Mouse (Mus musculus): ENCODE results near the gene Anp32a. TPM values are rescaled to one million over a fixed set of nuclear protein-coding genes. Genes with fewer than 3 reads are reported as not detected.

Gene Anp32a
- total RNA-seq, 1 experiment = 96.0 TPM

DNA sequence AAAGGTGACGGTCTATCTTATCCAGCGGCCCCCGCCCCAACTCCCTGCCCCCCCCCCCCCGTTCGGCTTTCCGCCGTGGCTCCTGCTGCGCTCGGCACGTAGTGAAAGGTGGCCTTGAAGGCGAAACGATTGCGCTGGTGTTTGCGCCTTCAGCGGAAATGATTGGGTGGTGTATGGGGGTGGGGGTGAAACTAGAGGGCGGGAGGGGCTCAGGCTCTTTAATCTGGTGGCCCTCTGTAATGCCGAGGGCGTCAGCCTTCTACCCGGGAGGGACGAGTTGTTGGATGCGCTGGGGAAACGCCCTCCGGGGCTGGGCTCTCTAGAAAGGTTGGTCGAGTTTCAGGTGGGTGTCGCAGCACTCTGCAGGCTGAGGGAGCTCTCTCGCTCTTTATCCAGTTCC is 3.5 kb downstream of the Anp32a start:
- Histone ChIP-seq H3K4me1 (ENCODE audit: control insufficient read depth in 2 of 2, insufficient read depth in 2 of 2, low read length in 2 of 2, poor library complexity in 1 of 2) (peaks cover 14 to 17% of the 10 kb centered on the region in 2 experiments), H3K27ac (ENCODE audit: insufficient read depth, low read depth, low read length, poor library complexity, severe bottlenecking) (peak overlapping the region; percentile 55), H3K4me3 (ENCODE audit: insufficient read depth in 1 of 2, low read depth in 1 of 2, low read length in 2 of 2, poor library complexity in 1 of 2, severe bottlenecking in 1 of 2) (peak overlapping the region; percentile 92 to 99), H3K9ac (ENCODE audit: insufficient read depth, low read depth, low read length, poor library complexity, severe bottlenecking) (peak overlapping the region; percentile 76), H3K9me3 (ENCODE audit: control insufficient read depth, insufficient read depth, low read depth, low read length) (no peaks in the 10 kb centered on the region), H3K36me3 (ENCODE audit: control insufficient read depth, insufficient read depth, low read length, poor library complexity, severe bottlenecking) (peaks cover 6% of the 10 kb centered on the region; the same call in 1 of the 2 replicates)
- DNase-seq (ENCODE audit: low read depth, low spot score) = peak; percentile 88
- in situ Hi-C loops (cut with MboI; ENCODE audit: low sequenced_read_pairs in 2 of 2, unreplicated experiment in 2 of 2) = no loop called here
- TF ChIP-seq MAFK (IDR thresholded peaks at IDR 0.05; ENCODE audit: insufficient read depth, low read depth, low read length) (no peak), ZNF384 (IDR thresholded peaks at IDR 0.05; ENCODE audit: low read depth, low read length) (no peak), CHD2 (IDR thresholded peaks at IDR 0.05; ENCODE audit: low read depth, low read length) (no peak), ZC3H11A (IDR thresholded peaks at IDR 0.05; ENCODE audit: borderline replicate concordance, low read depth, low read length) (no peak), HCFC1 (IDR thresholded peaks at IDR 0.05; ENCODE audit: borderline replicate concordance, insufficient read depth, low read length) (no peak)

DNA sequence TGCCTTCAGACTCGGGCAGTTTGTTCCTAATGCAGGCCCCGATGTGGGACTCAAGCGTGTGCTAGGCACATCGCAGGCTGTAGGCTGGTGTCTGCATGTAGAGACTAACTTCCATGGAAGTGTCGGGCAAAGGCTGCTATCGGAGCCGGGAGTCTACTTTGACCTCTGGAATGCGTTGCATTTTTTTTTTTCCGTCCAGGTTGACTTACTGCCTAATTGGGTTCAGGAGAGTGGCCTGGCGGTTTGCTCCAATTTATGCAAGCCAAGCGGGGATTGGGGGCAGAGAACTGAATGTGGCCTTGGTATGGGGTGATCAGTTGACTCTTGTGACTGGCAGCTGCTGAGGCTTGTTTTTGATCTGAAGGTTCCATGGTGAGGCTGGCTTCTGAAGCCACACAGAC is 4.0 kb downstream of the Anp32a start:
- Histone ChIP-seq H3K27ac (ENCODE audit: insufficient read depth, low read depth, low read length, poor library complexity, severe bottlenecking) (no peak overlapping the region; the same call in 1 of the 2 replicates), H3K9ac (ENCODE audit: insufficient read depth, low read depth, low read length, poor library complexity, severe bottlenecking) (peak overlapping the region; percentile 38; the same call in 1 of the 2 replicates), H3K4me1 (ENCODE audit: control insufficient read depth in 2 of 2, insufficient read depth in 2 of 2, low read length in 2 of 2, poor library complexity in 1 of 2) (peaks cover 12 to 21% of the 10 kb centered on the region in 2 experiments), H3K4me3 (ENCODE audit: insufficient read depth in 1 of 2, low read depth in 1 of 2, low read length in 2 of 2, poor library complexity in 1 of 2, severe bottlenecking in 1 of 2) (peak overlapping the region; percentile 92 to 99), H3K36me3 (ENCODE audit: control insufficient read depth, insufficient read depth, low read length, poor library complexity, severe bottlenecking) (peaks cover 6% of the 10 kb centered on the region; the same call in 1 of the 2 replicates), H3K9me3 (ENCODE audit: control insufficient read depth, insufficient read depth, low read depth, low read length) (no peaks in the 10 kb centered on the region)
- DNase-seq (ENCODE audit: low read depth, low spot score) = no peak
- in situ Hi-C loops (cut with MboI; ENCODE audit: low sequenced_read_pairs in 2 of 2, unreplicated experiment in 2 of 2) = no loop called here
- no peak; the same call in 1 of the 2 replicates for TF ChIP-seq ZNF384 (IDR thresholded peaks at IDR 0.05; ENCODE audit: low read depth, low read length)

DNA sequence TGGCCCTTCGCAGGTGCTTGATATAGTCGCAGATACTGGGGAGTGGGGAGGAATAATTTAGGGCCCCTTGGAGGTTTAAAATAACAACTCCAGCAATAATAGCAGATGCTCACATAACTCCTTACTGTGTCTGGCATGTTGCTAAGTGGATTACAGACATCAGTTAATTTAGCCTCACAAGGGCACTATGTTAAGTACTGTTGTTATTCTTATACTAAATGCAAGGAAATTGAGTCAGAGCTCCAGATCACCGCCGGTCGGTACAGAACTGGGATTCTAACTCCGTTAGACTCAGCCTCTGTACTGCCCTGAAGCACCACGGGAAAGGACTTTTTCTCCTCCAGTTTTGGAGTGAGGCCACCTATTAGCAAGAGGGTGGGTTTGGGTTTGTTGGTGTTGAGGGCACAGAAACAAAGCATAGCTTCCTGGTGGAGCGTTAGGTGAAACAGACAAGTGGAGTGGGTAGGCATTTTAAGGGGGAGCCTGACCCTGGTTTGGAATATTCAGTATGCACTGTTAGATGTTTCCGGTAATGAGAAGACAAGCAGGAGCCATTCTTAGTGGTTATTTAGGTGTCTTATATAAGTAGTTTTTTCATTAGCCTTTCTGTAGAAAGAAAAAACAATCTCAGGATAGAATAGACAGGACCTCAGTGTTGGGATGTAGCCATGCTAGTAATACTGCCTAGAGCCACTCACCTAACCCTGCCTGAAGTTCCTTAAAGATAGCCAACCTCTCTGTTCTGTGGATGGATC is 4.7 kb downstream of the Anp32a start:
- peaks cover 6% of the 10 kb centered on the region; the same call in 1 of the 2 replicates for H3K36me3 ChIP-seq (ENCODE audit: control insufficient read depth, insufficient read depth, low read length, poor library complexity, severe bottlenecking)
- DNase-seq (ENCODE audit: low read depth, low spot score) = no peak
- H3K9me3 ChIP-seq (ENCODE audit: control insufficient read depth, insufficient read depth, low read depth, low read length) = no peaks in the 10 kb centered on the region
- no peak overlapping the region; the same call in 1 of the 2 replicates for H3K9ac ChIP-seq (ENCODE audit: insufficient read depth, low read depth, low read length, poor library complexity, severe bottlenecking)
- no peak for TF ChIP-seq CHD2 (IDR thresholded peaks at IDR 0.05; ENCODE audit: low read depth, low read length)
- no peak for TF ChIP-seq ZC3H11A (IDR thresholded peaks at IDR 0.05; ENCODE audit: borderline replicate concordance, low read depth, low read length)
- no peak for TF ChIP-seq HCFC1 (IDR thresholded peaks at IDR 0.05; ENCODE audit: borderline replicate concordance, insufficient read depth, low read length)
- no peak for TF ChIP-seq ZNF384 (IDR thresholded peaks at IDR 0.05; ENCODE audit: low read depth, low read length)
- no peak for TF ChIP-seq MAFK (IDR thresholded peaks at IDR 0.05; ENCODE audit: insufficient read depth, low read depth, low read length)
- no peak overlapping the region for H3K27ac ChIP-seq (ENCODE audit: insufficient read depth, low read depth, low read length, poor library complexity, severe bottlenecking)
- in situ Hi-C loops (cut with MboI; ENCODE audit: low sequenced_read_pairs in 2 of 2, unreplicated experiment in 2 of 2) = no loop called here
- peak overlapping the region; percentile 92 to 99; a peak in 3 of 4 replicates for H3K4me3 ChIP-seq (ENCODE audit: insufficient read depth in 1 of 2, low read depth in 1 of 2, low read length in 2 of 2, poor library complexity in 1 of 2, severe bottlenecking in 1 of 2)
- peaks cover 11 to 23% of the 10 kb centered on the region in 2 experiments for H3K4me1 ChIP-seq (ENCODE audit: control insufficient read depth in 2 of 2, insufficient read depth in 2 of 2, low read length in 2 of 2, poor library complexity in 1 of 2)

DNA sequence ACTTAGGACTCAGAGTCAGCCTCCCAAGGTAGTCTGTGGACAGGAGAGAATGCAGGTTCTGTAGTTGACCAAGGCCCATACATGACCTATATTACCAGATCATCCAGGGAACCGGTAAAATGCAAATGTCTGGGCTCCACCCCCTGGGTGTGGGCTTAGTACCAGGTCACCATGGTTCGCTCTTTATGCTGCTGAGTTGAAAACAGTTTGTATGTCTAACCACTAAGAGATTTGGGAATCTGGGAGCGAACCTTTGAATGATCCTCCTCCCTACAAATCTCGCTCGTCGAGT is 5.2 kb downstream of the Anp32a start:
- H3K36me3 ChIP-seq (ENCODE audit: control insufficient read depth, insufficient read depth, low read length, poor library complexity, severe bottlenecking) = peaks cover 6% of the 10 kb centered on the region; the same call in 1 of the 2 replicates
- no peak overlapping the region for H3K9ac ChIP-seq (ENCODE audit: insufficient read depth, low read depth, low read length, poor library complexity, severe bottlenecking)
- in situ Hi-C loops (cut with MboI; ENCODE audit: low sequenced_read_pairs in 2 of 2, unreplicated experiment in 2 of 2) = no loop called here
- no peaks in the 10 kb centered on the region for H3K9me3 ChIP-seq (ENCODE audit: control insufficient read depth, insufficient read depth, low read depth, low read length)
- H3K4me1 ChIP-seq (ENCODE audit: control insufficient read depth in 2 of 2, insufficient read depth in 2 of 2, low read length in 2 of 2, poor library complexity in 1 of 2) = peaks cover 13 to 24% of the 10 kb centered on the region in 2 experiments
- H3K27ac ChIP-seq (ENCODE audit: insufficient read depth, low read depth, low read length, poor library complexity, severe bottlenecking) = no peak overlapping the region
- no peak for DNase-seq (ENCODE audit: low read depth, low spot score)
- H3K4me3 ChIP-seq (ENCODE audit: insufficient read depth in 1 of 2, low read depth in 1 of 2, low read length in 2 of 2, poor library complexity in 1 of 2, severe bottlenecking in 1 of 2) = peak overlapping the region; percentile 24 to 27; a peak in 1 of 4 replicates
- TF ChIP-seq ZNF384 (IDR thresholded peaks at IDR 0.05; ENCODE audit: low read depth, low read length) (no peak), CHD2 (IDR thresholded peaks at IDR 0.05; ENCODE audit: low read depth, low read length) (no peak), ZC3H11A (IDR thresholded peaks at IDR 0.05; ENCODE audit: borderline replicate concordance, low read depth, low read length) (no peak), HCFC1 (IDR thresholded peaks at IDR 0.05; ENCODE audit: borderline replicate concordance, insufficient read depth, low read length) (no peak), MAFK (IDR thresholded peaks at IDR 0.05; ENCODE audit: insufficient read depth, low read depth, low read length) (no peak)

All from ES-E14 (cell line).